8 mouse cellular contexts compared by ENCODE assay signal in genomic region chr2:164857101-164857821, GRCm38 (mm10). TPM values are rescaled to one million over a fixed set of nuclear protein-coding genes. Genes with fewer than 3 reads are reported as not detected.
DNase-seq lines count a peak whose midpoint lies in the region; ATAC-seq lines count a peak whose summit lies in the region.

Gene Pltp, minus strand, starts transcription at chr2:164857711.

- no peak for ATAC-seq in erythroblast, adult 5-6 weeks (replicated peaks; ENCODE audit: low FRiP score, poor library complexity, severe bottlenecking)
- ATAC-seq in forebrain, embryonic 12.5 days (ENCODE audit: low FRiP score) = peak; percentile 74

- no peaks in the 10 kb centered on the region for H3K36me3 ChIP-seq in erythroblast, embryonic 14.5 days (ENCODE audit: control insufficient read depth)
- H3K36me3 ChIP-seq in forebrain, embryonic 12.5 days (replicated peaks) = no peaks in the 10 kb centered on the region
- no peaks in the 10 kb centered on the region for H3K36me3 ChIP-seq in splenic B cell, adult 2 months (ENCODE audit: control insufficient read depth, insufficient read depth, low read length, poor library complexity, severe bottlenecking)

- peaks cover 71% of the 10 kb centered on the region for H3K27me3 ChIP-seq in erythroblast, embryonic 14.5 days (ENCODE audit: control insufficient read depth)
- H3K27me3 ChIP-seq in forebrain, embryonic 12.5 days = peaks cover 70% of the 10 kb centered on the region
- no peaks in the 10 kb centered on the region for H3K27me3 ChIP-seq in splenic B cell, adult 2 months (ENCODE audit: control insufficient read depth, insufficient read depth, low read length, poor library complexity, severe bottlenecking)

- H3K4me2 ChIP-seq in forebrain, embryonic 12.5 days = peak within 1 kb of the TSS; percentile 93

- peak; percentile 42 to 74 for DNase-seq in adrenal gland, adult (ENCODE audit: inconsistent age in 2 of 2, low spot score in 1 of 2)
- peak; percentile 69 to 79 for DNase-seq in heart, postnatal 36 days
- no peak for DNase-seq in left cerebral cortex, adult 8-10 months (ENCODE audit: low spot score in 2 of 2)
- DNase-seq in lung, postnatal 4 days = peak; percentile 80 to 84
- peak; percentile 56 for DNase-seq in splenic B cell, adult 2 months (ENCODE audit: low read depth, low spot score)

- peak within 1 kb of the TSS; percentile 46; the same call in 1 of the 2 replicates for H3K27ac ChIP-seq in forebrain, embryonic 12.5 days

- WGBS in forebrain, embryonic 12.5 days = under 1% methylated on average over 47 of the region's 47 CpGs

- H3K4me1 ChIP-seq in erythroblast, embryonic 14.5 days (ENCODE audit: control insufficient read depth) = peaks cover 7% of the 10 kb centered on the region
- peaks cover 31% of the 10 kb centered on the region for H3K4me1 ChIP-seq in forebrain, embryonic 12.5 days

- intact Hi-C loops in heart, postnatal 36 days (cut with DNase I) = loop anchor here (2.0 kb wide), 1 partner anchor 24 kb away; the partner anchor contains the start of genes Ctsa and Neurl2

- H3K9me3 ChIP-seq in erythroblast, embryonic 14.5 days (ENCODE audit: control insufficient read depth, low read length) = peaks cover 2% of the 10 kb centered on the region; the same call in 1 of the 2 replicates
- H3K9me3 ChIP-seq in forebrain, embryonic 12.5 days = no peaks in the 10 kb centered on the region

- peak within 1 kb of the TSS; percentile 55 for H3K9ac ChIP-seq in forebrain, embryonic 12.5 days

- H3K4me3 ChIP-seq in erythroblast, embryonic 14.5 days (replicated peaks) = peak within 1 kb of the TSS; percentile 38
- peak within 1 kb of the TSS; percentile 51 for H3K4me3 ChIP-seq in forebrain, embryonic 12.5 days (replicated peaks)

RNA-seq across cellular contexts. Expression of gene Pltp, which starts in this region (rescaled TPM):
- polyA plus RNA-seq in erythroblast, embryonic 14.5 days (2012) = 0.32 and 0.70 TPM in 2 replicates
- 0.58 and 0.84 TPM in 2 replicates for total RNA-seq in erythroblast, adult 5-6 weeks (2015; ENCODE audit: low replicate concordance)
- 1.8 and 3.3 TPM in 2 replicates for total RNA-seq in erythroblast, adult 5-6 weeks (2017; ENCODE audit: low replicate concordance)
- 39.0 and 40.4 TPM in 2 replicates for polyA plus RNA-seq in forebrain, embryonic 12.5 days (2016; fragmentation: Nextera tagmentation; extraction: Ambion mirVana)
- 10 to 100 TPM; 40.3 to 46.3 TPM for total RNA-seq in heart, postnatal 36 days (2021)
- 100 to 1,000 TPM; 103 to 113 (median 109) TPM for total RNA-seq in left cerebral cortex, adult 8-10 months (2022)

Comparison
In these comparisons a context has a peak if more than half of its experiments do, and no peak if none do; other contexts are left out.
1. RNA of gene Pltp (total RNA-seq): 103 to 113 TPM in left cerebral cortex, adult 8-10 months and 40.3 to 46.3 TPM in heart, postnatal 36 days; 0.58 to 3.3 TPM in erythroblast, adult 5-6 weeks; every median in the first group is over 4 times any median in the second.
2. RNA of gene Pltp (polyA plus RNA-seq): 39.0 to 40.4 TPM in forebrain, embryonic 12.5 days; 0.32 to 0.70 TPM in erythroblast, embryonic 14.5 days; every median in the first group is over 10 times any median in the second.
3. DNase-seq: peak in adrenal gland, adult (2 of 2), heart, postnatal 36 days (2 of 2), lung, postnatal 4 days (2 of 2) and splenic B cell, adult 2 months (single experiment); none in left cerebral cortex, adult 8-10 months (0 of 2).